Mouse (Mus musculus) left cerebral cortex, adult 9 months (tissue): ENCODE results near the gene Hacd1.
"Not testable (repeated sequence)": the region's sequence is repeated elsewhere in the genome, so short reads cannot be mapped to it uniquely, and the experiment has no call there.

ENCODE experiments used
- DNase-seq, 2 experiments: peaks; one replicate each; pipeline ENCODE4 v3.0.0; 2022; ENCODE audit warnings: low spot score in 2 of 2

Hacd1 gene

DNA sequence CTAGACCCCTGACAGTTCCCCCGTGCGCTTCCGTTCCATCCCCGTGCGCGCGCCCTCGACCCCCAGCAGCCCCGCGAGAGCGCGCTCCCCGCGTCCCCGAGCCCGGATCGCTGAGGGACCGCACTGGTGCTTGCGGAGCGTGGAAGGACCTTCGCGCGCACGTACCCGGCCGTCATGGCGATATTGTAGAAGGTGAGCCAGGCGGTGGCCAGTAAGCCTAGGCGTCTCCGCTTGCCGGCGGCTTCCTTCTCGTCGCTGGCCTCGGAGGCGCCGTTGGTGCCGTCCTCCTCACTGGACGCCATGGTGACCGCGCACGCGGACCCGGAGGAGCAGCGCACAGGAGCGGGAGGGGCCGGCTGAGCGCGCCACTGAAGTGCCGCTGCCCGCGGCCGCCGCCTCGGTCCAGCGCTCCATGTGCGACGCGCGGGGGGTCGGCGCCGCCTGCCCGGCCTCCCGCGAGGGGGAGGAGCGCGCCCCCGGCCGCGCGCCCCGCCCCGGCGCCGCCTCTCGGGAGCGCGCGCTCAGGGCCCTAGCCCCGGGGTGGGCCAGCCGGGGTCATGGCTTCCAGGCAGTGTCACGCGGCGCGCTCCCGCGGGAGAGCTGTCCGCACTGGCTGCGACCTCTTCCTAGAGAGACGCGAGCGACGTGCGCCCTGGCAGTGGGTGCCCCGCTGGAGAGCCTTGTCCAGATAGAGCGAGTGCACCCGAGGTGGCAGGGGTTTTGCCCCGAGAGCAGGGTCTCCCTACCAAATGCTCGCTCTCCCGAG lies at the start of gene Hacd1:
Hacd1 (minus strand) TSS at position 570 of the 766 bp plus-strand sequence.
- DNase-seq, result peak; percentile 38 to 79

DNA sequence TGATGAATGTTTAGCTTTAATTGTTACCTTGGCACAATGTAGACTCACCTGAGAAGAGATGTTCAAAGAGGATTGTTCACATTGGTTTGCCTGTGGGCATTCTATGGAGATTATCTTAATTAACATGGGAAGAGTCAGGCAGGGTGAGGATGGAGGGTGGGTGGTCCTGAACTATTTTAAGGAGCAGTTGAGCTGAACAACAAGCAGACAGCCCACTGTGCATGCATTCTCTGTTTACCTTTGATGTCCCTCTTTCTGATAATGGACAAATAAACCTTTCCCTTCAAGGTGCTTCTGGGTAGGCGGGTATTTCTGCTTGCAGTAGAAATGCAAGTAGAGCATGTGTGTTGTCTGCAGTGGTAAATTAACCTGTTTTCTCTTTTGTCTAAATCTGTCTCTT lies 48.0 kb upstream of the Hacd1 start:
- DNase-seq, result no peak

GRCm38 (mm10) chr2:14102603-14103002 lies 46.7 kb upstream of the Hacd1 start:
- DNase-seq, result no peak

GRCm38 (mm10) chr2:14100533-14100932 lies 44.6 kb upstream of the Hacd1 start:
- no peak for DNase-seq

DNA sequence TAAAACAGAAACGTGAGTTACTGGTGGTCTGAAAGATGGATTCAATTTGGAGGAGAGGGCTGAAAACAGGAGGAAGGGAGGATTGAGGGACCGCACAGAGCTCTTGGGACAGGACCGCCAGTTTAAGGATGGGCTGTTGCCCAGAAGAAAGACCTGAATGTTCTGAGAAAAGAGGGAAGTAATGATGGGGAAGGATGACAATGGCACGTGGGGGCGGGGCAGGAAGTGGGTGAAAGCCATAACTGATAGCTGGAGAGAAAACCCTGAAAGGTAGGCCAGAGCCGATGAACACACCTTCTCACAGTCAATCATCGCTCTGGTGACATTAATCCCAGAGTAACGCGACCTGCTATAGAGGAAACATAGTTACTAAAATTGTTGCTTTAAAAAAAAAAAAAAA lies 22.6 kb upstream of the Hacd1 start:
- DNase-seq, result not testable (repeated sequence)

- DNase-seq, result no peak
Observed at GRCm38 (mm10) chr2:14074221-14074901, 18.4 kb upstream of the Hacd1 start.

DNA sequence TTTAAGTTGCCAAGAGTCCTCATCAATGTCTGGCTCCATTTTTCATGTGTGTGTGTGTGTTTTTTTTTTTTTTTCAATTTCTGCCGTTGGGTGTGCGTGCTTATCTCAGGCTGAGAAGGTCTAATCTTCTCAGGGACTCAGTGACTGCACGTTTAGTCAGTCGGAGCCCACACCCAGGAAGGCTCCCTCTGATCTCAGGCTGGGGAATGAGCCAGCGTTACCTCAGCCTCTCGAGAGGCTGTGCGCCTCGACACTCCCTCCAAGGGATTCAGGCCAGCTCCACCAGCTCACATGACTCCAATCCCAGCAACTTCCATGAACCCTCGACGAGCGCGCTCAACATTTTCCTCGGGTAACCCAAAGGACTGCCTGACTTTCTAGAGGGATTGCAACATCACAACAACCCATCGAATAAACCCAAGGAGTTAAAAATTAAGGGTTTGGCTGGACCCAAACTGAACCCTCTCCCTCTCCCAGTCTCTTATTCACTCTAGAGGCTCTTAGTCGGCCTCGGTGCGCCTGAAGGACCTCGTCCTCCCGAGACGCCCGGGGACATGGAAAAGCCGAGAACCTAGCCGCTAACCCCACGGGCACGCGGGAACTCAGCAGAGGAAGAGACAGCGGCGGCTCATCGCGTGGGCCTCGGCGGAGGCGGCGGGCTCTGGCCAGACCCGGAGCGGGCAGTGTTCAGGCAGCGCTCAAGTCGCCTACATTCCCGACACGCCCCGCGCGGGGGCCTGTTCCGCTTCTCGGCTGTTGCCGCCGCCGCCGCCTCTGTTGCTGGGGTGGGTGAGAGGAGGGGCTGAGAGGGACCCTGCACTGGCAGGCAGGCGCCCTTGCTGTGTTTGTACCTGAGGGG lies 17.7 kb upstream of the Hacd1 start, which contains the start of gene Stam:
Stam (plus strand) TSS at position 737 of the 859 bp plus-strand sequence.
- DNase-seq, result peak; percentile 68 to 90

GRCm38 (mm10) chr2:14073008-14073361 lies 17.1 kb upstream of the Hacd1 start:
- no peak for DNase-seq

DNA sequence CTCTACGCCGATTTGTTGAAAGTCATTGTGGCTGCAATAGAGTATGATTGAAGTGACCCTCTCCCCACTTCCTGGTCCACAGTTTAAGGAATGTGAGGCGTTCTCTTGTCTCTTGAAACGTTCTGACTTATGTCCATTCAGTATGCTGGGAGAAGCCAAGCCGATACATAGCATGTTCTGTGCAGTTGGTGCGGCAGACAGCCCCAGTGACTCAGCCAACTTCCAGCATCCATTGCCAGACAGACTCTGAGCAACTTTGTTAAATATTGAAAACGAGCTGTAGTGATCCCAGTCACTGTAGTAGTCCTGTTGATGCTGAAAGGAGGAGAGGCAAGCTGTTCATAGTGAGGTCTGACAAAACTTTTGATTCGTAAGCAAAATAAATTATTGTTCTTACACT lies 14.5 kb upstream of the Hacd1 start:
- DNase-seq, result no peak

- no peak for DNase-seq
Observed at GRCm38 (mm10) chr2:14069027-14069426, 13.1 kb upstream of the Hacd1 start.

DNA sequence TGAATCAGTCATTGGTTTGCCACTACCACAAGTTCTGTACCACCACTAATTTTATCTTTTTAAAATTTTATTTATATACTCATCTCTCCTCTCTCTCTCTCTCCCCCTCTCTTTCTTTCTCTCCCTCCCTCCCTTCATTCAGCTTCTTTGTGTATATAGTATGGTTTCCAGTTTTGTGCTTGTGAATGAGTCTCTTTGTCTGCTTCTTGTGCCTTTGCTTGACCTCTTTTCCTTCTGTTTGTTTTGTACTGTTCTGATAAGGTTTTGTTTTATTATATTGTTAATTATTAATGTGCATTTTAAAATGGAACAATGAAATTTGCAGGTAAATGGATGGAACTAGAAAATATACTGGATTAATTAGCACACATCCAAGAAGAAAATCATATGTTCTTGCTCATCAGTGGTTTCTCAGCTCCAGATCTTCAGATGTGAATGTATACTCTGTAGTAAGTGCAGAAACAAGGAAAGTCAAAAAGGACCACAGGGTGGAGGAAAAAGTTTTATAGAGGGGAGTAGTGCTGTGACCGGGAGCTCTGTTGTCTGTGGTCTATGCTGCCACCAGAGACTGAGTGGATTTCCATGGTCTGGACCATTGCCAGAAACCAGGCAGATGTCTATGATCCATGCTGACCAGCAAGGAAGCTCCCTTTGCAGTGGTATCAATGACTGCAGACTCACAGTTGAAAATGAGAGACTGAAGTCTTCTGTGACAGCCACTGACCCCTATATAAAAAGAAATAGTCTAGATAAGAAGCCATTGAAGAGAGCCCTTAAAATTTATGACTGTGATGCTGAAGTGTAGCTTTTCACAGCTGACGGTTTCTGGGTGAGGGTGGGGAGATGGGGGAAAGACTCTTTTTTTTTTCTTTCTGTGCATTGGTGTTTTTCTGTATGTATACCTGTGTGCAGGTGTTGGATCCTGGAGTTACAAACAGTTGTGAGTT lies 10.0 kb upstream of the Hacd1 start:
- DNase-seq, result no peak

DNA sequence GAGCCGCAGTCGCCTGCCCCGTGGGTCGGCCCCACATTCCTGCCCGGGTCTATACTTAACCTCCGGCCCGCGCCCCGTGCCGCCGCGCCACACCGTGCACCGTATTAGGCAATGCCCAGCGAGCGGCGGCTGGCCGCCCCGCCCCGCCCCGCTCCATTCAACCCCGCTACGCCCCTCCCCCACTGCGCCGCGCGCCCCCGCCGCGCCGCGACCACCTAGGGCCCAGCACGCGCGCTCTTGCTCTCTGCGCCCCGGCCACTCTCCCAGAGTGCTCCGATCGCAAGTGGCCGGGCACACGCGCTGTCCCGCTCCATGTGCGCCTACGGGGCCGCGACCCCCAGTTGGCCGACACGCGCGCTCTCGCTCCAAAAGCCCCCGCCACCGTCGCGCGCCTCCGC lies 768 bp downstream of the Hacd1 start:
- no peak for DNase-seq

DNA sequence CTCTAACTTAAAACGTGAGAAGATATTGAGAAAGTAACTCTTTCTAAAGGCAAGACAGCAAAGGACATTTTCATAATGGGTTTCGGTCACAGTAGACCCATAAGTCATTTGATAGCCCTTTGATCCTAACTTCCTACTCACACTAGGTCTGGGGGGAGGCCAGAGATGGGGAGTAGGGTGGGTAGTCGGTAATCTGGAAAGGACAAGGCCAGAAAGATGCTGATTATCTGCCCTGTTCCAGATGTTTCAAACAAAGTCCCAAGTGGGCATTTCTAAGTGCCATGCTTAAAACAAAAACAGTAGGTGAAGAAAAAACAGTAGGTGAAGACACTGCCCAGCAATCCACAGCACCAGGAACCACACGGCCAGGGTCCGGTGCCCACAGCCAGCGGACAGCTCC lies 1.2 kb downstream of the Hacd1 start:
- no peak for DNase-seq

- no peak for DNase-seq
Observed at GRCm38 (mm10) chr2:14054163-14054562, 1.8 kb downstream of the Hacd1 start.

GRCm38 (mm10) chr2:14053618-14054017 lies 2.3 kb downstream of the Hacd1 start:
- no peak for DNase-seq

DNA sequence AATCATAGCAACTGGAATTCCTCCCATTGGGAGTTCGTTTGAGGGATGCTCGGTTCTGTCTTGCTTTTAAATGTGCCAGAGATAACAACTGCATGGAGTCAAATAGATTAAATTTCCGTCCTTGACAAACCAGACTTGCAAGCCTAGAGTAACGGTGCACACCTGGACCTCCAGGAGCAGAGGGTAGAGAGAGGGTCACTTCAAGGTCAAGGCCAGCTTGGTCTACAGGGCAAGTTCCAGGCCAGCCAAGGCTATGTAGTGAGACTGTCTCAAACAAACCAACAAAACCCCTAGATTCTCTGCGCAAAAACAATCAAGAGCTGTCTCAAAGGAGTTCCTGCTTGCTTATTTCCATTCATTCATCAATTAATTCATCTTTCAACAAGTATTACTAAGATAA lies 7.1 kb downstream of the Hacd1 start:
- no peak for DNase-seq

DNA sequence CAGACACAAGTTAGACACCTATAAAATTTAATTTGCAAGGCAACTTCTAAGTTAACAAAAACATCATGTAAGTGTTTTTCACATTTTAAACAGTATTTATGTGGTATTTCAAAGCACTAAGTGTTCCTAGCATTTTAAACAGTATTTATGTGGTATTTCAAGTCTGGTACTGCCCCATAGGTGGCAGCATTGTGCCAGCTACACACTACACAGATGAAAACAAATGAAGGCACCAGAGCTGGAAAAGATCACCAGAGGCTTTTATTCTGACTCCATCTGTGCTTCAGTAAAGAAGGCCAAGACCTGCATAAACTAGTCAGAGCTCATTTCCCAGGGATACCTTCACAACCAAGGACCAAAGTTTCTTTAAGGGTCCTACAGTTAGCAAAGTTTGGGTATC lies 7.6 kb downstream of the Hacd1 start:
- peak; percentile 22 to 83 for DNase-seq

GRCm38 (mm10) chr2:14043577-14044170 lies 12.3 kb downstream of the Hacd1 start:
- DNase-seq, result no peak

DNA sequence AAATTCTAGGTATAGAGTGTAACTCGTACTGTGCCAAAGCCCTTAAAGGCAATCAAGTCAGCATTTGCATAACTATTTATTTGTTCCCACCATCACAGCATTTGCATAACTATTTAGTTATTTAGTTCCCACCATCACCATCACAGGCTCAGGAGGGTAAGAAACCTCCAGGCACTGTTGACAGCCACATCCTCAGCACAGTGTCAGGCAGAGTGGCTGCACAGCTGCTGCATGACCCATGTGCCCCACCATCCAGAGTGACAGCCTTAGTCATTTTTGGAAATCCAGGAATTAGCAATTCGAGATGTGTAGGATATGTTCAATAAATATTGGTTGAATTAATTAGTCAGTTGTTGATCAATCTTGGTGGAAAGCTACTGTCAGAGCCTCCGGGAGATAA lies 12.9 kb downstream of the Hacd1 start:
- DNase-seq, result no peak

GRCm38 (mm10) chr2:14041249-14041648 lies 14.7 kb downstream of the Hacd1 start:
- no peak for DNase-seq

GRCm38 (mm10) chr2:14019228-14019627 lies 36.7 kb downstream of the Hacd1 start:
- DNase-seq, result no peak
